Mouse (Mus musculus) kidney, postnatal 4 days (tissue): ENCODE data around the gene Higd2a.

Experiments used
- DNase-seq, 2 experiments: peaks; one replicate each; pipeline ENCODE4 v3.0.0; 2021; ENCODE audit warnings: mixed read lengths in 2 of 2

Gene Higd2a

DNA sequence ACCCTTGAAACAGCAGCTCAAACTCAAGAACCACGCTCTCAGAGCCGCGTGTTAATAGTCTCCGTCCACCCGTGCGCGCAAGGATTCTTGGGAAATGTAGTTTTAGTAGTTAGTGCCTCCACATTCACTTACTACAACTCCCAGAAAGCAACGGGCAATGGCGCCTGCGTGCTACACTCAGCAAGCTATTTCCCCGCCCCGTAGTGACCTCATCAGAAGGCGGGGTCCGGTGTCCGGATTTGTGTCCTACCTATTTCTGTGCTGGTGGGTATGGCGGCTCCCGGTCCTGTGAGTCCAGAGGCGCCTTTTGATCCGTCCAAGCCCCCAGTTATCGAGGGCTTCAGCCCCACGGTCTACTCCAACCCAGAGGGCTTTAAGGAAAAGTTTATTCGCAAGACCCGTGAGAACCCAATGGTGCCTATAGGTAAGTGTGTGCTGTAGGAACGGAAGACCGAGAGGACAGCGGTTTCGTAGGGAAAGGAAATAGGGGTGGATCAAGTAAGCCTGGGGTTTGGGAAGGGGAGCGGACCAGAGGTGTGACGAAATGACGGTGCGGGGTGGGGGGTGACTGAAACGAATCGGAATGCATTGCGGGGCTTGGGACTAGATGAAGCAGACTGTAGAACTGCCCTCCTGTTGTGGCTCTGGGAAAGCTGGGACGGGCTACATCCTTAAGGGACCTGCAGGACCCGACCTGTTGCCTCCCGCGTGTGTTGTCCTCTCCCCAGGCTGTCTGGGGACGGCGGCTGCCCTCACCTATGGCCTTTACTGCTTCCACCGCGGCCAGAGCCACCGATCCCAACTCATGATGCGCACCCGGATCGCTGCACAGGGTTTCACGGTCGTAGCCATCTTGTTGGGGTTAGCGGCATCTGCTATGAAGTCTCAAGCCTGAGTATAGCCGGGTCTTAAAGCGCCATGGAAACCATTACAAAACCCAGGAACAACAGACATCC lies at the start of gene Higd2a, which contains the start of gene Nop16:
Gene Higd2a (plus strand): TSS at position 212 of the 956 bp plus-strand sequence.
Gene Nop16 (minus strand): TSS at position 95 of the 956 bp plus-strand sequence.
- DNase-seq = peak; percentile 97 to 98

- no peak for DNase-seq
These were observed 42.0 kb upstream of the Higd2a start for GRCm38 (mm10) chr13:54548036-54548435.

- DNase-seq = no peak
These were observed 33.8 kb upstream of the Higd2a start for GRCm38 (mm10) chr13:54556176-54556575.

GRCm38 (mm10) chr13:54556796-54557195 lies 33.2 kb upstream of the Higd2a start:
- no peak for DNase-seq

- no peak for DNase-seq
These were observed 32.4 kb upstream of the Higd2a start for GRCm38 (mm10) chr13:54557652-54558051.

DNA sequence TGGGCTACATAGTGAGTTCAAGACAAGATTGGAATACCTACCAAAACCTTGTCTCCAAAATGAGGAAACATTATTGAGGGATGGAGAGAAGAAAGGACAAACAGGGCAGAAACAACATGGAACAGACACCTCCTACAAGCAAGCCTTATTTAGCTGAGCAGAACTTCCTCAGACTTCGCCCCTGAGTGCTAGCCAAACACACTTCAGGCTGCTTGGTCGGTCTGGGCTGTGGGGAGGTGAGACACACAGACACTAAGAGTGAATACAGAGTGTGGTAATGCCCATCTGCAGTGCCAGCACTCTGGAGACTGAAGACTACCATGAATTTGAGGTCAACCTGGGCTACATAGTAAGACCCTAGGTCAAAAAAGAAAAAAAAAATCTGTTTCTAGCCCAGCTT lies 30.4 kb upstream of the Higd2a start:
- DNase-seq = no peak

- DNase-seq = no peak
These were observed 29.4 kb upstream of the Higd2a start for GRCm38 (mm10) chr13:54560608-54561007.

GRCm38 (mm10) chr13:54562562-54562961 lies 27.4 kb upstream of the Higd2a start:
- peak; percentile 43 to 67 for DNase-seq

GRCm38 (mm10) chr13:54564232-54565200 lies 25.5 kb upstream of the Higd2a start:
- DNase-seq = no peak

- DNase-seq = peak; percentile 97
These were observed 24.8 kb upstream of the Higd2a start, which contains the start of gene 4833439L19Rik for GRCm38 (mm10) chr13:54565201-54565581. Gene 4833439L19Rik, minus strand, starts transcription at chr13:54565435.

- DNase-seq = peak; percentile 73 to 81
These were observed 24.2 kb upstream of the Higd2a start for GRCm38 (mm10) chr13:54565594-54566345.

DNA sequence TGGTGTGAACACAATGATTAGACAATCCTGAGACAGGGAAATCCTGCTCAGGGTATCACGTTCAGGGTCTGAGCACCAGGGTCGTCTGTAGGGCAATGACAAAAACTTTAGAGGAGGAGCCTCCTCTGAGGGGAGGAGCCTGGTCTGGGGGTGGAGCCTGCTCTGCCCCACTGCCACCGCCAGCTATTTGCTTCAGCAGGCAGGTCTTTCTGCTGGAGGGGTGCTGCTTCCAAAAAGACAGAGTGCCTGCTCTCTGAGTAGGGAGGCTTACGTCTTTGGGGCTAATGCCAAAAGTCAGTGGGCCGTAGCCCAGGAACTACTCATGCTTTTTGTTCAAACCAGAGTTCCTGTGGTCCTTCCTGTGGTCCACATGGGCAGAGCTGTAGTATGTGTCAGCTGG lies 21.6 kb upstream of the Higd2a start:
- DNase-seq = no peak

GRCm38 (mm10) chr13:54569282-54569681 lies 20.7 kb upstream of the Higd2a start:
- DNase-seq = no peak

DNA sequence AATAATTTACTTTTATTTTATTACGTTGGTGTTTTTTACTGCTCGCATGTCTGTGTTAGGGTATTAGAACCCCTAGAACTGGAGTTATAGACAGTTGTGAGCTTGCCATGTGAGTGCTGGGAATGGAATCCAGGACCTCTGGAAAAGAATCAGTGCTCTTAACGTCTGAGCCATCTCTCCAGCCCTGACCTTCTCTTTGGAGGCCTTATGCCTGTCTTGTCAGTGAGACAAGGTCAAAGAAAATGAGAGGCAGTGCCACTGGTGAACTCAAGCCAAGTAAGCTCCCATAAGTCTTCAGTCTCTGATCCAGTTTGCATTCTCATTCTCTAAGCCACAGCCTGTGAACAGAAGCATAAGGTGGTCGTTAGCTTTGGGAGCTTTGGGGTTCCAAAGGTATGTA lies 19.3 kb upstream of the Higd2a start:
- DNase-seq = no peak

- no peak for DNase-seq
These were observed 18.4 kb upstream of the Higd2a start for GRCm38 (mm10) chr13:54571637-54572036.

DNA sequence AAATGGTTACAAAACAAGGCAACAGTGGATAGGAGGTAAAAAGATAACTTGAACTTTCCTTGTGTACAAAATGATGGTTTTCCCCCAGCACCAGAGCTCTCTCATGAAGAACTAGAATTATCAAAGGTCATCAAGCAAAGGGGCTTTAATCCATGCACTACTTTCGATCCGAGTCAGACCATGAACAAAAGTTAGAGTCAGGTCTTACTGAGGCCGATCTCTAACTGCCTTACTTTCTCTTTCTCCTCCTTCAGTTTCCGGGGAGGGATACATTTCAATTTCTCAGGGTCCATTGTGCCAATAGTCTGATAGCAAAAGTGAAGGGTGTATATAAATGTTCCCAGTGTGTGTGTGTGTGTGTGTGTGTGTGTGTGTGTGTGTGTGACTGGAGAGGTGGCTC lies 17.4 kb upstream of the Higd2a start:
- no peak for DNase-seq

- DNase-seq = peak; percentile 86 to 91
These were observed 15.0 kb upstream of the Higd2a start, which contains the start of gene Arl10 for GRCm38 (mm10) chr13:54574854-54575481. Gene Arl10, plus strand, starts transcription at chr13:54575015.

GRCm38 (mm10) chr13:54575489-54575888 lies 14.5 kb upstream of the Higd2a start:
- DNase-seq = peak; percentile 20 to 49

GRCm38 (mm10) chr13:54577652-54578507 lies 12.1 kb upstream of the Higd2a start:
- DNase-seq = no peak

DNA sequence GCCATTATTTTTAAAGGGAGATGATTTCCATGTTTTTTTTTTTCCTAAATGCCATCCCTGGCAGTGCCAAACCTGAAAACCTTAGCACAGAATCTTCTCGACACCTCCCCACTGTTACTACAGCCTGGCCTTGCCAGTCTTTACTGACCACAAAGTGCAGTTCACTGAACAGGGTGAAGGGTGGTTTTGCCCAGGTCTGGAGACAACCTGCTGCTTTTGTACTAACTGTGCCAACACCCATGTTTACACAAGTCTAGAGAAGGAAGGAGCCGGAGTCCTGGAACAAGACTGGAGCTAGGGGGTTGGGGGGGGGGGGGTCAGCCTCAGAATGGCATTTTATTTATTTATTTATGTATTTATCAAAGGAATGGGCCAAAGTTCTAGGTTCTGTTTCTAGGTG lies 8.6 kb upstream of the Higd2a start:
- DNase-seq = no peak

- DNase-seq = no peak
These were observed 7.9 kb upstream of the Higd2a start for GRCm38 (mm10) chr13:54582126-54582525.
